Mouse (Mus musculus) MEL (cell line): Measurements from ENCODE around the gene Gm49388. TPM values are rescaled to one million over a fixed set of nuclear protein-coding genes. Genes with fewer than 3 reads are reported as not detected.
A peak's percentile ranks its signal among the peaks of the same experiment; 100 is the strongest.

Experiments used
- DNase-seq: peaks from one replicate; pipeline ENCODE4 v3.0.0; 2011; ENCODE audit warnings: low read depth, low spot score
- H3K27ac ChIP-seq: 2 replicates; pipeline ENCODE4 v1.5.1; 2012; ENCODE audit warnings: low read depth, mild to moderate bottlenecking, control low read depth, low read length, moderate library complexity; ENCODE audit not compliant: control insufficient read depth
- H3K27me3 ChIP-seq, 2 experiments: fragments of 150-350 bp in 1 of 2; sonication (generic) in 1 of 2; 2 replicates each; pipeline ENCODE4 v1.6.1; 2012; ENCODE audit warnings: low read length in 2 of 2, mild to moderate bottlenecking in 2 of 2, improper control_type of control experiment in 1 of 2, moderate library complexity in 1 of 2; ENCODE audit not compliant: insufficient read depth in 2 of 2, control insufficient read depth in 1 of 2
- H3K36me3 ChIP-seq, 2 experiments: 2 replicates each; pipeline ENCODE4 v1.6.1; 2012 to 2014; ENCODE audit warnings: low read length in 2 of 2, improper control_type of control experiment in 1 of 2, inconsistent platforms in 1 of 2, mild to moderate bottlenecking in 1 of 2; ENCODE audit not compliant: insufficient read depth in 2 of 2, control insufficient read depth in 1 of 2
- H3K4me1 ChIP-seq, 2 experiments: fragments of 150-350 bp in 1 of 2; sonication (generic) in 1 of 2; 2 replicates each; pipeline ENCODE4 v1.6.1; 2012; ENCODE audit warnings: low read length in 2 of 2, improper control_type of control experiment in 1 of 2, mild to moderate bottlenecking in 1 of 2; ENCODE audit not compliant: insufficient read depth in 2 of 2, control insufficient read depth in 1 of 2
- H3K4me3 ChIP-seq, 2 experiments: fragments of 150-350 bp in 1 of 2; sonication (generic) in 1 of 2; 2 replicates each; pipeline ENCODE4 v1.5.1; 2012; ENCODE audit warnings: low read depth in 2 of 2, low read length in 2 of 2, mild to moderate bottlenecking in 2 of 2, moderate library complexity in 2 of 2, control low read depth in 1 of 2, improper control_type of control experiment in 1 of 2; ENCODE audit not compliant: control insufficient read depth in 1 of 2, insufficient read depth in 1 of 2
- H3K79me2 ChIP-seq: 2 replicates; pipeline ENCODE4 v1.6.1; 2012; ENCODE audit warnings: mild to moderate bottlenecking, low read length, moderate library complexity; ENCODE audit not compliant: control insufficient read depth, poor library complexity, insufficient read depth
- H3K9ac ChIP-seq: 2 replicates; pipeline ENCODE4 v1.6.1; 2012; ENCODE audit warnings: low read depth, mild to moderate bottlenecking, control low read depth, low read length, moderate library complexity; ENCODE audit not compliant: control insufficient read depth, poor library complexity, severe bottlenecking
- H3K9me3 ChIP-seq: fragments of 150-350 bp; sonication (generic); replicated peaks from 2 replicates; pipeline ENCODE4 v1.6.1; 2012; ENCODE audit warnings: mild to moderate bottlenecking, low read length, improper control_type of control experiment, moderate library complexity; ENCODE audit not compliant: insufficient read depth
- BHLHE40 ChIP-seq: IDR thresholded peaks from 2 replicates; pipeline ENCODE4 v1.6.1; 2012; ENCODE audit warnings: low read depth, mild to moderate bottlenecking, inconsistent platforms, low read length, improper control_type of control experiment, borderline replicate concordance
- CHD1 ChIP-seq: IDR thresholded peaks from 2 replicates; pipeline ENCODE4 v1.6.1; 2012; ENCODE audit warnings: low read depth, mild to moderate bottlenecking, inconsistent platforms, low read length, improper control_type of control experiment
- CHD2 ChIP-seq: IDR thresholded peaks from 2 replicates; pipeline ENCODE4 v1.6.1; 2011; ENCODE audit warnings: low read length, improper control_type of control experiment
- CTCF ChIP-seq, 3 experiments: IDR thresholded peaks in 2 of 3; conservative IDR thresholded peaks in 1 of 3; 2 replicates each; pipeline ENCODE4 v1.5.1; 2011 to 2012; ENCODE audit warnings: low read length in 3 of 3, low read depth in 2 of 3, mild to moderate bottlenecking in 2 of 3, improper control_type of control experiment in 1 of 3, inconsistent platforms in 1 of 3, mixed read lengths in 1 of 3, moderate library complexity in 1 of 3; ENCODE audit not compliant: control insufficient read depth in 1 of 3, insufficient read depth in 1 of 3, poor library complexity in 1 of 3, severe bottlenecking in 1 of 3
- E2F4 ChIP-seq: IDR thresholded peaks from 2 replicates; pipeline ENCODE4 v1.6.1; 2011; ENCODE audit warnings: low read depth, low read length, improper control_type of control experiment, borderline replicate concordance
- EP300 ChIP-seq, 2 experiments: IDR thresholded peaks; 2 replicates each; pipeline ENCODE4 v1.6.1; 2011; ENCODE audit warnings: improper control_type of control experiment in 2 of 2, low read length in 2 of 2, low read depth in 1 of 2, mild to moderate bottlenecking in 1 of 2
- ETS1 ChIP-seq: IDR thresholded peaks from 2 replicates; pipeline ENCODE4 v1.6.1; 2012; ENCODE audit warnings: low read depth, mild to moderate bottlenecking, inconsistent platforms, low read length, improper control_type of control experiment, moderate library complexity
- GATA1 ChIP-seq: IDR thresholded peaks from 2 replicates; pipeline ENCODE4 v1.6.1; 2011; ENCODE audit warnings: low read depth, low read length, improper control_type of control experiment
- HCFC1 ChIP-seq: IDR thresholded peaks from 2 replicates; pipeline ENCODE4 v1.6.1; 2012; ENCODE audit warnings: low read depth, mild to moderate bottlenecking, inconsistent platforms, low read length, improper control_type of control experiment, moderate library complexity
- JUND ChIP-seq: IDR thresholded peaks from 2 replicates; pipeline ENCODE4 v1.6.1; 2011; ENCODE audit warnings: low read depth, mild to moderate bottlenecking, improper control_type of control experiment, low read length
- KAT2A ChIP-seq: conservative IDR thresholded peaks from 2 replicates; pipeline ENCODE4 v1.6.1; 2012; ENCODE audit warnings: low read depth, low read length, improper control_type of control experiment, inconsistent platforms
- MAFK ChIP-seq: IDR thresholded peaks from 2 replicates; pipeline ENCODE4 v1.6.1; 2011; ENCODE audit warnings: low read depth, mild to moderate bottlenecking, low read length, improper control_type of control experiment, borderline replicate concordance
- MAX ChIP-seq: IDR thresholded peaks from 2 replicates; pipeline ENCODE4 v1.6.1; 2011; ENCODE audit warnings: low read length, improper control_type of control experiment
- MAZ ChIP-seq: IDR thresholded peaks from 2 replicates; pipeline ENCODE4 v1.6.1; 2012; ENCODE audit warnings: low read depth, mild to moderate bottlenecking, inconsistent platforms, low read length, improper control_type of control experiment
- MEF2A ChIP-seq: IDR thresholded peaks from 2 replicates; pipeline ENCODE4 v1.6.1; 2014; ENCODE audit warnings: low read depth, mild to moderate bottlenecking, inconsistent platforms, low read length, improper control_type of control experiment; ENCODE audit not compliant: poor library complexity, insufficient replicate concordance, severe bottlenecking; ENCODE audit errors: extremely low read depth
- MXI1 ChIP-seq: IDR thresholded peaks from 2 replicates; pipeline ENCODE4 v1.6.1; 2011; ENCODE audit warnings: mild to moderate bottlenecking, low read depth, low read length, improper control_type of control experiment
- MYB ChIP-seq: IDR thresholded peaks from 2 replicates; pipeline ENCODE4 v1.6.1; 2011; ENCODE audit warnings: mild to moderate bottlenecking, low read depth, low read length, improper control_type of control experiment
- MYC ChIP-seq: IDR thresholded peaks from 2 replicates; pipeline ENCODE4 v1.6.1; 2011; ENCODE audit warnings: low read depth, mild to moderate bottlenecking, low read length, improper control_type of control experiment, moderate library complexity
- NELFE ChIP-seq: IDR thresholded peaks from 2 replicates; pipeline ENCODE4 v1.6.1; 2011; ENCODE audit warnings: low read depth, low read length, improper control_type of control experiment
- NRF1 ChIP-seq: IDR thresholded peaks from 2 replicates; pipeline ENCODE4 v1.6.1; 2014; ENCODE audit warnings: low read depth, mild to moderate bottlenecking, inconsistent platforms, low read length, improper control_type of control experiment, moderate library complexity; ENCODE audit not compliant: poor library complexity, insufficient read depth, severe bottlenecking
- POLR2A ChIP-seq, 2 experiments: IDR thresholded peaks; 2 replicates each; pipeline ENCODE4 v1.6.1; 2011 to 2012; ENCODE audit warnings: low read length in 2 of 2, mild to moderate bottlenecking in 2 of 2, control low read depth in 1 of 2, improper control_type of control experiment in 1 of 2, low read depth in 1 of 2, moderate library complexity in 1 of 2; ENCODE audit not compliant: control insufficient read depth in 1 of 2, insufficient read depth in 1 of 2, poor library complexity in 1 of 2
- POLR2AphosphoS2 ChIP-seq: IDR thresholded peaks from 2 replicates; pipeline ENCODE4 v1.6.1; 2011; ENCODE audit warnings: low read length, improper control_type of control experiment
- POLR2AphosphoS5 ChIP-seq: IDR thresholded peaks from 2 replicates; pipeline ENCODE4 v1.6.1; 2012; ENCODE audit warnings: low read depth, borderline replicate concordance, mild to moderate bottlenecking, inconsistent platforms, low read length, moderate library complexity, mixed read lengths
- RAD21 ChIP-seq: IDR thresholded peaks from 2 replicates; pipeline ENCODE4 v1.6.1; 2011; ENCODE audit warnings: mild to moderate bottlenecking, low read depth, low read length, improper control_type of control experiment
- RCOR1 ChIP-seq: IDR thresholded peaks from 2 replicates; pipeline ENCODE4 v1.6.1; 2012; ENCODE audit warnings: low read depth, mild to moderate bottlenecking, inconsistent platforms, low read length, improper control_type of control experiment
- SMC3 ChIP-seq: IDR thresholded peaks from 2 replicates; pipeline ENCODE4 v1.6.1; 2011; ENCODE audit warnings: low read depth, low read length, improper control_type of control experiment
- TAL1 ChIP-seq: IDR thresholded peaks from 2 replicates; pipeline ENCODE4 v1.6.1; 2012; ENCODE audit warnings: mild to moderate bottlenecking, inconsistent platforms, low read length, moderate library complexity, mixed read lengths
- TBP ChIP-seq: IDR thresholded peaks from 2 replicates; pipeline ENCODE4 v1.8.0; 2011; ENCODE audit warnings: low read depth, low read length, improper control_type of control experiment
- TCF12 ChIP-seq: IDR thresholded peaks from 2 replicates; pipeline ENCODE4 v1.6.1; 2014; ENCODE audit warnings: low read depth, mild to moderate bottlenecking, inconsistent platforms, low read length, improper control_type of control experiment, moderate library complexity
- UBTF ChIP-seq: IDR thresholded peaks from 2 replicates; pipeline ENCODE4 v1.6.1; 2012; ENCODE audit warnings: low read depth, mild to moderate bottlenecking, inconsistent platforms, low read length, improper control_type of control experiment, moderate library complexity, borderline replicate concordance; ENCODE audit not compliant: insufficient read depth
- USF1 ChIP-seq: IDR thresholded peaks from 2 replicates; pipeline ENCODE4 v1.6.1; 2014; ENCODE audit warnings: low read depth, mild to moderate bottlenecking, inconsistent platforms, low read length, improper control_type of control experiment, moderate library complexity
- USF2 ChIP-seq, 2 experiments: IDR thresholded peaks; 2 replicates each; pipeline ENCODE4 v1.6.1; 2011 to 2012; ENCODE audit warnings: improper control_type of control experiment in 2 of 2, low read length in 2 of 2, borderline replicate concordance in 1 of 2, inconsistent platforms in 1 of 2, low read depth in 1 of 2, mild to moderate bottlenecking in 1 of 2; ENCODE audit not compliant: insufficient read depth in 1 of 2
- ZC3H11A ChIP-seq: IDR thresholded peaks from 2 replicates; pipeline ENCODE4 v1.6.1; 2012; ENCODE audit warnings: low read depth, mild to moderate bottlenecking, inconsistent platforms, low read length, improper control_type of control experiment
- ZKSCAN1 ChIP-seq: IDR thresholded peaks from 2 replicates; pipeline ENCODE4 v1.6.1; 2012; ENCODE audit warnings: low read depth, mild to moderate bottlenecking, inconsistent platforms, low read length, improper control_type of control experiment, moderate library complexity
- ZMIZ1 ChIP-seq: IDR thresholded peaks from 2 replicates; pipeline ENCODE4 v1.6.1; 2012; ENCODE audit warnings: low read depth, mild to moderate bottlenecking, inconsistent platforms, low read length, improper control_type of control experiment, moderate library complexity
- ZNF384 ChIP-seq: IDR thresholded peaks from 2 replicates; pipeline ENCODE4 v1.6.1; 2012; ENCODE audit warnings: low read depth, mild to moderate bottlenecking, inconsistent platforms, low read length, improper control_type of control experiment
- polyA plus RNA-seq, 2 experiments: library from polyadenylated mRNA; stranded (reverse) in 1 of 2; unstranded in 1 of 2; fragments of >175 nt in 1 of 2; fragments of >200 nt in 1 of 2; gene quantifications; 2 replicates each; pipeline versions ENCODE4 v1.2.1 to v1.2.4; 2012; ENCODE audit warnings: low replicate concordance in 2 of 2, low read depth in 1 of 2; ENCODE audit not compliant: insufficient read length in 2 of 2, insufficient read depth in 1 of 2, missing spikeins in 1 of 2
- total RNA-seq: library from RNA; depleted of rRNA; stranded (reverse); fragments of 300-350 nt; gene quantifications from 2 replicates; pipeline ENCODE4 v1.2.3, GENCODE M21; 2012

Gene Gm49388
- total and polyA plus RNA-seq, 3 experiments: 0.73 to 1.3 TPM; not detected in 1

- peaks cover 0 to 27% of the 10 kb centered on the region in 2 experiments; a peak in 2 of 4 replicates for H3K36me3 ChIP-seq
- H3K4me1 ChIP-seq: peaks cover 5 to 32% of the 10 kb centered on the region in 2 experiments; a peak in 3 of 4 replicates
- peak; percentile 98 for DNase-seq
- peaks cover 24% of the 10 kb centered on the region for H3K79me2 ChIP-seq
- peak overlapping the region; percentile 82 to 93 for H3K4me3 ChIP-seq
- no peaks in the 10 kb centered on the region for H3K9me3 ChIP-seq
- H3K27me3 ChIP-seq: no peaks in the 10 kb centered on the region
- peak overlapping the region; percentile 93 for H3K27ac ChIP-seq
- H3K9ac ChIP-seq: peak overlapping the region; percentile 98
- TF ChIP-seq ZMIZ1 (no peak), CHD1 (peak; percentile 11; the same call in 1 of the 2 replicates), MAZ (peak; percentile 43; the same call in 1 of the 2 replicates), POLR2A (IDR thresholded peaks at IDR 0.05; ENCODE audit: control insufficient read depth in 1 of 2, insufficient read depth in 1 of 2, low read depth in 1 of 2, low read length in 2 of 2, poor library complexity in 1 of 2) (no peak), MYB (0 out of 2 replicates have a peak, but pooled peaks have one; percentile 18), ZNF384 (no peak), BHLHE40 (0 out of 2 replicates have a peak, but pooled peaks have one; percentile 29), USF1 (no peak), MAX (no peak), ZKSCAN1 (no peak), E2F4 (no peak), SMC3 (no peak), CHD2 (no peak; the same call in 1 of the 2 replicates), EP300 (IDR thresholded peaks at IDR 0.05; ENCODE audit: low read depth in 1 of 2, low read length in 2 of 2) (peak in 1 of 2 experiments; percentile 33; a peak in 1 of 4 replicates), RCOR1 (peak; percentile 69), ETS1 (peak; percentile 41; the same call in 1 of the 2 replicates), POLR2AphosphoS5 (no peak), CTCF (IDR thresholded peaks at IDR 0.05 in 2 of 3, conservative IDR thresholded peaks at IDR 0.05 in 1 of 3; ENCODE audit: control insufficient read depth in 1 of 3, insufficient read depth in 1 of 3, low read depth in 2 of 3, low read length in 3 of 3, poor library complexity in 1 of 3, severe bottlenecking in 1 of 3) (no peak), NRF1 (no peak), UBTF (no peak), TCF12 (no peak; the same call in 1 of the 2 replicates), POLR2AphosphoS2 (no peak), NELFE (peak; percentile 24; the same call in 1 of the 2 replicates), JUND (no peak), USF2 (IDR thresholded peaks at IDR 0.05; ENCODE audit: borderline replicate concordance in 1 of 2, insufficient read depth in 1 of 2, low read depth in 1 of 2, low read length in 2 of 2) (no peak), RAD21 (no peak), MAFK (no peak), GATA1 (no peak), TBP (no peak), MYC (no peak), MXI1 (peak; percentile 1; the same call in 1 of the 2 replicates), MEF2A (no peak), ZC3H11A (no peak), TAL1 (no peak), KAT2A (no peak), HCFC1 (peak; percentile 61; the same call in 1 of the 2 replicates)
These were observed 16.3 kb upstream of the Gm49388 start for GRCm38 (mm10) chr7:127768997-127769593.
